ENCODE assay signal across 8 mouse cellular contexts in the genomic region with DNA sequence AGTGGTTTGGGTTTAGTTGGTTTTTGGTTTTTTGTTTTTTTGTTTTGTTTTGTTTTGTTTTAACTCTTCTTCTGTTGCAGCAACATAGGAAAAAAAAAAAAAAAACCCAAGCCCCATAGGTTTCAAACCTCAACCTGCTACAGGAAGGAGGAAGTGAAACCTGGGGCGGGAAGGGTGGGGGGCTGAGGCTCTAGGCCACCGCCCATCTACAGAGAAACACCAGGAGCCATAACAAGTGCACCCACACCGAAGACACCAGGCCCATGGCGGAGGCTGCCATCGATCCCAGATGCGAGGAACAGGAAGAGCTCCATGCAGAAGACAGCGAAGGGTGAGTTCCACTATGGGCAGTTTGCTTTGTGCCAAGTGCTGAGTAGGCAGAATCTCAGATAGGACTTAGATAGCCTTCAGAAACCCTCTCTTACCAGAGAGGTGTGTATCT. TPM values are rescaled to one million over a fixed set of nuclear protein-coding genes. Genes with fewer than 3 reads are reported as not detected.
A peak's percentile ranks its signal among the peaks of the same experiment; 100 is the strongest.
DNase-seq lines count a peak whose midpoint lies in the region; ATAC-seq and TF ChIP-seq lines count a peak whose summit lies in the region.

A gene (plus strand): TSS at position 174 of the 442 bp plus-strand sequence.

- 0 out of 2 replicates have a peak within 1 kb of the TSS, but pooled peaks have one; percentile 8 for H3K4me3 ChIP-seq in kidney, adult 2 months (ENCODE audit: insufficient read depth, low read depth, low read length)
- H3K4me3 ChIP-seq in ES-E14 (ENCODE audit: insufficient read depth in 1 of 2, low read depth in 1 of 2, low read length in 2 of 2, poor library complexity in 1 of 2, severe bottlenecking in 1 of 2) = no peak within 1 kb of the TSS
- H3K4me3 ChIP-seq in intestine, embryonic 16.5 days (ENCODE audit: low read length) = no peak within 1 kb of the TSS
- peak within 1 kb of the TSS; percentile 55 for H3K4me3 ChIP-seq in small intestine, adult 2 months (ENCODE audit: low read depth, low read length)

- TF ChIP-seq POLR2A in kidney, adult 2 months (IDR thresholded peaks at IDR 0.05; ENCODE audit: low read depth, low read length) = no peak
- no peak for TF ChIP-seq POLR2A in small intestine, adult 2 months (IDR thresholded peaks at IDR 0.05; ENCODE audit: low read depth, low read length)

- WGBS in kidney, adult 2 months = 95% methylated on average over 7 of the region's 7 CpGs
- WGBS in intestine, embryonic 16.5 days = 95% methylated on average over 7 of the region's 7 CpGs
- 74% methylated on average over 7 of the region's 7 CpGs for WGBS in small intestine, adult 2 months

- no peaks in the 10 kb centered on the region for H3K36me3 ChIP-seq in kidney, adult 2 months (ENCODE audit: control insufficient read depth, insufficient read depth, low read length)
- H3K36me3 ChIP-seq in ES-E14 (ENCODE audit: control insufficient read depth, insufficient read depth, low read length, poor library complexity, severe bottlenecking) = no peaks in the 10 kb centered on the region
- H3K36me3 ChIP-seq in intestine, embryonic 16.5 days (ENCODE audit: control insufficient read depth, insufficient read depth, low read length) = no peaks in the 10 kb centered on the region
- no peaks in the 10 kb centered on the region for H3K36me3 ChIP-seq in small intestine, adult 2 months (ENCODE audit: control insufficient read depth, insufficient read depth, low read length)

- H3K27me3 ChIP-seq in kidney, adult 2 months (replicated peaks; ENCODE audit: control insufficient read depth, insufficient read depth, low read length) = no peaks in the 10 kb centered on the region
- H3K27me3 ChIP-seq in intestine, embryonic 16.5 days (replicated peaks; ENCODE audit: control insufficient read depth, insufficient read depth, low read length) = no peaks in the 10 kb centered on the region
- H3K27me3 ChIP-seq in small intestine, adult 2 months (ENCODE audit: control insufficient read depth, insufficient read depth, low read length) = no peaks in the 10 kb centered on the region

- no peaks in the 10 kb centered on the region for H3K9me3 ChIP-seq in ES-E14 (ENCODE audit: control insufficient read depth, insufficient read depth, low read depth, low read length)
- H3K9me3 ChIP-seq in intestine, embryonic 16.5 days (ENCODE audit: control insufficient read depth, low read length) = no peaks in the 10 kb centered on the region

- H3K4me2 ChIP-seq in intestine, embryonic 16.5 days (ENCODE audit: low read depth, low read length) = no peak within 1 kb of the TSS

- H3K27ac ChIP-seq in kidney, adult 2 months (ENCODE audit: insufficient read depth, low read depth, low read length) = no peak within 1 kb of the TSS
- H3K27ac ChIP-seq in ES-E14 (ENCODE audit: insufficient read depth, low read depth, low read length, poor library complexity, severe bottlenecking) = no peak within 1 kb of the TSS
- peak within 1 kb of the TSS; percentile 89 for H3K27ac ChIP-seq in intestine, embryonic 16.5 days (ENCODE audit: low read length)
- peak within 1 kb of the TSS; percentile 8 for H3K27ac ChIP-seq in small intestine, adult 2 months (ENCODE audit: insufficient read depth, low read depth, low read length)

- TF ChIP-seq CTCF in kidney, adult 2 months (conservative IDR thresholded peaks at IDR 0.05; ENCODE audit: insufficient read depth, insufficient read length, low read depth, low read length) = no peak
- TF ChIP-seq CTCF in small intestine, adult 2 months (IDR thresholded peaks at IDR 0.05; ENCODE audit: extremely low read depth, insufficient read length, insufficient replicate concordance, low read depth, low read length) = no peak

- no peak within 1 kb of the TSS for H3K9ac ChIP-seq in ES-E14 (ENCODE audit: insufficient read depth, low read depth, low read length, poor library complexity, severe bottlenecking)
- no peak within 1 kb of the TSS for H3K9ac ChIP-seq in intestine, embryonic 16.5 days (ENCODE audit: low read depth, low read length)

- no peaks in the 10 kb centered on the region for H3K4me1 ChIP-seq in kidney, adult 2 months (ENCODE audit: control insufficient read depth, insufficient read depth, low read length)
- H3K4me1 ChIP-seq in ES-E14 (ENCODE audit: control insufficient read depth in 2 of 2, insufficient read depth in 2 of 2, low read length in 2 of 2, poor library complexity in 1 of 2) = no peaks in the 10 kb centered on the region
- H3K4me1 ChIP-seq in intestine, embryonic 16.5 days (ENCODE audit: control insufficient read depth, insufficient read depth, low read length) = peaks cover 16% of the 10 kb centered on the region
- H3K4me1 ChIP-seq in small intestine, adult 2 months (ENCODE audit: control insufficient read depth, insufficient read depth, insufficient read length, low read length) = peaks cover 3% of the 10 kb centered on the region; the same call in 1 of the 2 replicates

- ATAC-seq in intestine, embryonic 16.5 days = no peak

- in situ Hi-C loops in ES-E14 (cut with MboI; ENCODE audit: low sequenced_read_pairs in 2 of 2, unreplicated experiment in 2 of 2) = no loop called here

- no peak for DNase-seq in kidney, adult 2 months
- no peak for DNase-seq in kidney, adult 9 months
- no peak for DNase-seq in ES-E14 (ENCODE audit: low read depth, low spot score)
- DNase-seq in gastrocnemius, adult 8-10 months (ENCODE audit: low spot score in 2 of 2) = peak in 1 of 2 experiments; percentile 3
- DNase-seq in embryo, embryonic 10 days (ENCODE audit: low spot score) = no peak
- no peak for DNase-seq in frontal cortex, postnatal 14 days (ENCODE audit: low spot score in 2 of 2)

TF ChIP-seq in ES-E14, 5 proteins besides CTCF, POLR2A, EP300 and RAD21:
- TF ChIP-seq ZNF384 (IDR thresholded peaks at IDR 0.05; ENCODE audit: low read depth, low read length) (no peak), MAFK (IDR thresholded peaks at IDR 0.05; ENCODE audit: insufficient read depth, low read depth, low read length) (peak; percentile 78)
TF ChIP-seq in ES-E14: peak in this region for 1.

RNA-seq across cellular contexts. Expression of the gene that starts here (rescaled TPM):
- 22.2 and 39.8 TPM in 2 replicates for polyA plus RNA-seq in kidney, adult 2 months (2012; rRNA removed)
- total RNA-seq in ES-E14 (2012; rRNA removed) = 3.6 and 13.7 TPM in 2 replicates
- 10 to 100 TPM; 22.8 to 39.1 (median 34.1) TPM for total RNA-seq in gastrocnemius, adult 8-10 months (2022)
- polyA plus RNA-seq in intestine, embryonic 16.5 days (2015; fragmentation: Nextera tagmentation; extraction: Ambion mirVana) = 125 and 134 TPM in 2 replicates
- 29.4 and 48.0 TPM in 2 replicates for polyA plus RNA-seq in small intestine, adult 2 months (2012; rRNA removed)

Comparison
In these comparisons a context has a peak if more than half of its experiments do, and no peak if none do; other contexts are left out.
1. H3K27ac ChIP-seq: peak in intestine, embryonic 16.5 days (single experiment) and small intestine, adult 2 months (single experiment); none in kidney, adult 2 months (single experiment) and ES-E14 (single experiment).
2. H3K4me3 ChIP-seq: peak in kidney, adult 2 months (single experiment) and small intestine, adult 2 months (single experiment); none in ES-E14 (0 of 2) and intestine, embryonic 16.5 days (single experiment).